Mouse (Mus musculus) bone marrow macrophage, adult 2 months (primary cell): ENCODE measurements around the gene Grwd1. TPM values are rescaled to one million over a fixed set of nuclear protein-coding genes. Genes with fewer than 3 reads are reported as not detected.
A peak's percentile ranks its signal among the peaks of the same experiment; 100 is the strongest.

Experiments
- H3K27ac ChIP-seq: 2 replicates; pipeline ENCODE4 v1.5.1; 2012; ENCODE audit warnings: low read depth, low read length; ENCODE audit not compliant: insufficient read depth
- H3K4me1 ChIP-seq: 2 replicates; pipeline ENCODE4 v1.6.1; 2012; ENCODE audit warnings: low read length; ENCODE audit not compliant: control insufficient read depth, insufficient read depth
- H3K4me3 ChIP-seq: 2 replicates; pipeline ENCODE4 v1.5.1; 2012; ENCODE audit warnings: mild to moderate bottlenecking, low read length, moderate library complexity; ENCODE audit not compliant: insufficient read depth
- CTCF ChIP-seq: IDR thresholded peaks from 2 replicates; pipeline ENCODE4 v1.5.1; 2012; ENCODE audit warnings: low read depth, mild to moderate bottlenecking, low read length, moderate library complexity
- POLR2A ChIP-seq: IDR thresholded peaks from 2 replicates; pipeline ENCODE4 v1.6.1; 2012; ENCODE audit warnings: mild to moderate bottlenecking, low read depth, low read length, borderline replicate concordance
- polyA plus RNA-seq: library from polyadenylated mRNA; stranded (reverse); fragments of >200 nt; gene quantifications from 2 replicates; pipeline ENCODE4 v1.2.4, GENCODE M21; 2012; ENCODE audit not compliant: missing spikeins, insufficient read depth, insufficient read length

The Grwd1 gene
- polyA plus RNA-seq, 1 experiment, result 4.4 TPM

DNA sequence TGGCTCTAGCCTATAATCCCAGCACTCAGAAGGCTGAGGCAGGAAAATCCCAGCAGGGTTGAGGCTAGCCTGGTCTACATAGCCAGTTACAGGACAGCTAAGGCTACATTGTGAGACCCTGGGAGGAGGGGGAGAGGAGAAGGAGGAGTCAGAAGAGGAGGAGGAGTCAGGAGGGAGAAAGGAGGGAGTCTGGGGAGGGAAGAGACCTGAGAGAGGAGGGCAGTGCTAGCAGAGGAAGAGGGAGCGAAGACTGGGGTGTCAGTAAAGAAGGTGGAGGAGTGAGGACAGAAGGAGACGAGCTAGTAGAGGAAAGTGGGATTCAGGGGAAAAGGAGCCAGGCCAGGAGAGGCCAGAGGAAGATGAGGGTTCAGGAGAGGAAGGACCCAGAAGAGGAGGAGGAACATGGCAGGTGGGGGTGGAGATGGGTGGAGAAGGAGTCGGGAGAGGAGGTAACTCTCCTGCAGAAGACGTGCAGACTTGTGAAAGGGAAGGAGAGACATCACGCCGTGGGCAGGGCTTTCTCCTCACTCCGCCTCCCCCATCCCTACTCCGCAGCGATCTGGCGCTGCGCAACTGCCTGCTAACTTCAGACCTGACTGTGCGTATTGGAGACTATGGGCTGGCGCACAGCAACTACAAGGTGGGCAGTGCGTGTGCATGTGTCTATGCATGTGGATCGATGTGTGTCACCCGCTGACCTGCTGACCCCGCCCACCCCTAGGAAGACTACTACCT is 38.8 kb downstream of the Grwd1 start:
- peaks cover 5% of the 10 kb centered on the region for H3K4me1 ChIP-seq
- H3K4me3 ChIP-seq, result no peak overlapping the region
- TF ChIP-seq POLR2A (no peak), CTCF (no peak)
- H3K27ac ChIP-seq, result no peak overlapping the region

DNA sequence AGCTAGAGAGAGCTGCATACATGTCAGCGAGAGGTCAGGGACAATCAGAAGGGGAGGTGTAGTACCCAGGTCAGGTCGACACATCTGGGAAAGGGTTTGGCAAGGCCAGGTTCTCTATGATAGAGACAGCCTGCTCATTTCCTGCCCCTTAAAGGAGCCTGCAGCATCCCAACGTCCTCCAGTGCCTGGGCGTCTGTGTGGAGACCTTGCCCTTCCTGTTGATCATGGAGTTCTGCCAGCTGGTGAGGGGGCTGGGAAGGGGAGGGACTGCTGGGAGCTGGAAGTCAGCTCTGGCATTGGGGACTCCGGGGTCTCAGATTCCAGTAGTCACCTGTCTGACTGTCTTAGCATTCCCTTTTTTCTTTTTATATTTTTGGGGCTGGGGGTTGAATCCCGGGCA is 40.0 kb downstream of the Grwd1 start:
- Histone ChIP-seq H3K27ac (no peak overlapping the region), H3K4me1 (peaks cover 5% of the 10 kb centered on the region), H3K4me3 (no peak overlapping the region)
- TF ChIP-seq CTCF (no peak), POLR2A (no peak)

DNA sequence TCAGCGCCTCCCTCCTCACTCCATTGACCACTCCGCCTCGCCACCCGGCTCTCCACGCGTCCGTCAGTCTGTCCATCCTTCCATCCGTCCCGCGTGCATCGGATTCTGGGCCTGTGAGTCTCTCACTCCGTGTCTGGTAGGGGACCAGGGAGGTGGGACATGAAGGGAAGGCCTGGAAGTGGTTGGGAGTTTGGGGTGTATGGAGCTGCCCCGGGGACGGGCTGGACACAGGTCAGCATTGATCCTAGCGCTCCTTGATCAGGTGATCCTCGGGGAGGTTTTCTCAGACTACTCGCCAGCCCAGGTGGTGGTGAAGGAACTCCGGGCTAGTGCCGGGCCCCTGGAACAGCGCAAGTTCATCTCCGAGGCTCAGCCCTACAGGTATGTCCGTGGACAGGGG is 43.1 kb downstream of the Grwd1 start:
- no peak for TF ChIP-seq POLR2A
- TF ChIP-seq CTCF, result no peak
- Histone ChIP-seq H3K27ac (no peak overlapping the region), H3K4me3 (no peak overlapping the region), H3K4me1 (peaks cover 5% of the 10 kb centered on the region)

DNA sequence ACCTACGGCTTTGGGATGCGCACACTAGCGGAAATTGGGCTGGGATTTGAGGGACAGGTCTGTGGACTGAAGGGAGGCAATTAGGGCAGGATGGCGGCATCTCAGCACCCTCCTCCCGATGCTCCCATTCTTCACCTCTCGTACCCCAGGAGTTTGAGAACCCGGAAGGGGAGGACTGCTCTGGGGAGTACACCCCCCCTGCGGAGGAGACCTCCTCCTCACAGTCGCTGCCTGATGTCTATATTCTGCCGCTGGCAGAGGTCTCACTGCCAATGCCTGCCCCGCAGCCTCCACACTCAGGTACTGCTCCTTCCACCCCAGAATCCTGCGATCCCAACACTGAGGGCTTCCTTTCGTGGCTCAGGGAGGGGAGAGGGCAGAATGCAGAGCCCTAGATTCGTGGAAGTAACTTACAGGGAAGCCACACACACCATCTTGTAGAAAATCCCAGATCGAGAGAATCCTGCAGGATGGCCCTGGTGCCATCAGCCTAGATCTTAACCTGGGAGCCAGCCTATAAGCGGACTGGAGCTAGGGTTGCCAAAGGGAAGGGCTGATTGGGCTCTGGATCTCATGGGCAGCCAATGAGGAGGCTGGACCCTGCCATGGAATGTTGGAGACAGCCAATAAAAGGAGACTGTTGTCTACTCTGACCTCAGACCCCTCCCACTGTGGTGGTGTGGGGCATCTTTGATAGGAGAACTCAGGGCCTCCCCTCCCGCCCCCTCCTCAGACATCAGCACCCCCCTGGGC is 43.9 kb downstream of the Grwd1 start:
- H3K4me3 ChIP-seq, result no peak overlapping the region
- no peak for TF ChIP-seq CTCF
- TF ChIP-seq POLR2A, result no peak
- H3K27ac ChIP-seq, result no peak overlapping the region
- peaks cover 7% of the 10 kb centered on the region for H3K4me1 ChIP-seq

DNA sequence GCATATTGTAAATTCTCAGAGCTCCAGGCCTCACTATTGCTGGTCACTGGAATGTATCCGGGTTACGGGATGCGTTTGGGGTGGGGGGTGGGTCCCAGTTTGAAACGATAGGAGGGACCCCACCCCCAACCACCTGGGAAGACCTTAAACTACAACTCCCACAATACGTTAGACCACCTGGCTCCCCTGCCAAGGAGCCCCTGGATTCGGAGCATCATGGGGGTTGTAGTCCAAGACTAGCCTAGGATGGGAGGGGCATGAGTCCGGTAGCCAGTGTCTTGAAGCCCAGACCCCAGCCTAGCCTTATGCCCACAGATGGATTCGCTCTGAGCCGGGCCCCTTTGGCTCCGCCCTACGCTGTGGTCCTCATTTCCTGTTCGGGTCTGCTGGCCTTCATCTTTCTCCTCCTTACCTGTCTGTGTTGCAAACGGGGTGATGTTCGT is 44.6 kb downstream of the Grwd1 start:
- no peak overlapping the region for H3K27ac ChIP-seq
- H3K4me3 ChIP-seq, result no peak overlapping the region
- peaks cover 5% of the 10 kb centered on the region for H3K4me1 ChIP-seq
- TF ChIP-seq CTCF, result no peak
- no peak for TF ChIP-seq POLR2A

DNA sequence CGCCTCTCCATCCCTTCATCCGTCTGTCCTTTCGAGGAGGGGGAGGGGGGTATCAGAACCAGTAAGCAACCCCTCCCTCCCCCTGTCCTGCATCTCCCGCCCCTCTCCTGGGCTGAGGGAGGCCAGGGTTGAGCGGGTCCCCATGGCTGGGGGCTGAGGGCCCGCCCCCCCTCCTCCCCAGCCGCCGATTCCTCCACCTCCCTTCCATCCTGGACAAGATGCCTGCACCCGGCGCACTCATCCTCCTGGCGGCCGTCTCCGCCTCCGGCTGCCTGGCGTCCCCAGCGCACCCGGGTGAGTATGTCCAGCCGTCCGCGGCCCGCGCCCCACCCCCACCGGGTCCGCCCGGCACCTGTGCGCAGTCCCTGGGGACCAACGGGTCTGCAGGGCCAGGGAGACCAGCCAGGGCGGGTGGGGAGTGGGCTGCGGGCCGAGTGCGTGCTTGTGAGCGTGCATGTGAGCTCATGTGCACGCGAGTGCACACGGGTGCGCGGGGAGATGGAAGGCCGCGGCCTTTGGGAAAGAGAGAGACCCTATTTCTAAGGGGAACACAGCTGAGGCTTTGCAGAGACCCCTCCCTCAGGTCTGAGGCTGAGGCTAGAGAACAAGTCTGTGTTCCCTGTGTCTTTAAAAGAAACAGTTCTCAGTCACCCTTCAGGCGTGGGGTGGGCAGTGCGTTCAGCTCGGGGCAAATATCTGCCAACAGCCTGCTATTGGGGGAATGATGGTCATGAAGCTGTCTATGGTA is 45.2 kb downstream of the Grwd1 start:
- Histone ChIP-seq H3K27ac (no peak overlapping the region), H3K4me3 (no peak overlapping the region), H3K4me1 (peaks cover 5% of the 10 kb centered on the region)
- TF ChIP-seq POLR2A (no peak), CTCF (no peak)

DNA sequence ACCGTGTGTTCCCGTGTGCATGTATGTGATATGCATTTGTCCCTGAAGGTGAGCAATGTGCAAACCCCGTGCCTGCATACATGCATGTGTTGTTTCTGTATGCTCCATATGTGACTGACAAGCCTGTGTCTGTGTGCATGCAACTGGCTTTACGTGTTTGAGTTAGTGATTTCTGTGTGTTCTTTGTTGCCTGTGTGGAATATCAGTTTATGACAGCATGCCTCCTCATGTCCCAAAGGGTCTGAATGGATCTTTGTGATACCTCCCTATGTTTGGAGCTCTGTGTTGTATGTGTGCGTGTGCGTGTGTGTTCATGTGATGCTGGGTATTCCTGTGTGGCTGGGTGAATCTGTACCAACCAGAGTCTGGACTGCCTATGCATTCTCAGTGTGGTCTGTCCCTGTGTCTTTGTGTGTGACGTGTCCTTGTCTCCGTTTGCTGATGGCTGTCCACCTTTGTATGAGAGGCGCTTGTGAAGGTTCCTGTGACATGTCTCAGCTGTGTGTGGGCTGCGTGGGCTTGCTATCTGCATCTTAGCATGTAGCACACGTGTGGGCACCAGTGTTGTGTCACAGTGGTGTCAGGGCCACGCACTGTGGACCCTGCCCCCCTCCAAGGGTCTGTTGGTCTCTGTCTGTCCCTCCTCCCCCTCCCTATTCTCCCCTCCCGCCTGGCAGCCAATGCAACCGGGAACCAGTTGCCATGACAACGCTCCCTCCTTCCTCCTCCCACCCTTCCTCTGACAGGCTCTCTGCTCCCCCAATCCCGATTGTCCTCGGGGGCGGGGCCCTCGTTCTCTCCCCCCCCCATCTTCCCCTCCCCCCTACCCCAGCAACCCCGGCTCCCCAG is 46.0 kb downstream of the Grwd1 start, which contains the start of gene Sult2b1:
Gene Sult2b1 (minus strand): TSS at position 146 of the 849 bp plus-strand sequence.
- H3K4me1 ChIP-seq, result peaks cover 5% of the 10 kb centered on the region
- no peak within 1 kb of the TSS for H3K27ac ChIP-seq
- no peak for TF ChIP-seq CTCF
- TF ChIP-seq POLR2A, result no peak
- H3K4me3 ChIP-seq, result peak within 1 kb of the TSS; percentile 57

DNA sequence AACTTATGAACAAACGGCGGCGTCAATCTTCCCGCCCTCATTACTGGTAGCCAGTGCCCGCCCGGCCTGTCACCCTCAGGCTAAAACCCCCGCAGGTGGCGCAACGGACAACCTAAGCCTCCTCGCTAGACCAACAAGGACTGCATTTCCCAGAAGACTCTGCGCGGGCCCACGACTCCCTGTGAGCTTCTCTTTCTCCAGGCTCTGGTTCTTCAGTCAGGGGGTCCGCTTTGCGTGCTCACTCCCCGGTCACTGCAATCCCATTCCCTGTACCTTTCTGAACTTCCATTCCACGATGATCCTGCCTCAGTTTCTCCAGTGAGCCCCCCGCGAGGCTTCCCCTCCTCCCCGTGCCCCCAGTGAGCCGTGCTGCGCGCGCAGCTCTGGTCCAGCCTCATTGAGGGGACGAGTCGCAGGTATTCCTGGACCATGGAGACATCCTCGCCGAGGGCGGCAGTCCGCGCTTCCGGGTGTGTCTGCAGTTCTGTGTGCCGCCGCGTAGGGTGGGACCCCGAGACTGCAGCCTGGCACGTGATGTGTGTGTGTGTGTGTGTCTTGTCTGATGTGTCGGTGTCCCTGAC is 47.1 kb downstream of the Grwd1 start, which contains the start of gene Lmtk3:
Gene Lmtk3 (plus strand): TSS at position 228 of the 581 bp plus-strand sequence.
- no peak for TF ChIP-seq CTCF
- TF ChIP-seq POLR2A, result no peak
- Histone ChIP-seq H3K4me1 (peaks cover 11% of the 10 kb centered on the region), H3K27ac (no peak within 1 kb of the TSS), H3K4me3 (peak within 1 kb of the TSS; percentile 57)

DNA sequence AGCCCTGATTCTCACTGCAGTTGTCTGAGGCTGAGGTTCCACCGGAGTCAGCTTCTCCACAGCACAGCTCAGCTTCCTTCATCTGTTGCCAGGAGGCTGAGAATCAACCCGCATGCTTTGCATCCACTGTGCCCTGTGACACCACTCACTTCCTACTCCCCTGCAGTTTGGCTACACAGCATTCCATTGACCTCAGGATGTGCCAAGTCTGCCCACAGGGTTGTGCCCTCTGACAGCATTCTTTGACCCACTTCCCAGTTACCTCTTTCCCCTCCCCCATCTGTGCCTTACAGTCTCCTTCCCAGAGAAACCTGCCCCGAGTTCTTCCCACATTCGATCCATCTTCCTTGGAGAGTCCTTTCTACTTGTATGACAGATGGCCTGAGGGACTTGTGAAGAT is 48.5 kb downstream of the Grwd1 start:
- Histone ChIP-seq H3K4me3 (no peak overlapping the region), H3K4me1 (peaks cover 11% of the 10 kb centered on the region), H3K27ac (no peak overlapping the region)
- TF ChIP-seq POLR2A (no peak), CTCF (no peak)
